Comparison of ENCODE assay signal across 9 mouse cellular contexts in genomic region chr6:31126131-31126871, GRCm38 (mm10).
DNase-seq lines count a peak whose midpoint lies in the region; ATAC-seq and TF ChIP-seq lines count a peak whose summit lies in the region.
"Had no signal": no experiment of that assay in that cellular context is flagged by ENCODE, and none has a peak within 500 bp of the region (broad histone marks: within the 10 kb centered on the region; RNA-seq: fewer than 3 reads in every experiment).

No protein-coding gene starts in this region.

- H3K9me3 ChIP-seq in limb, embryonic 14.5 days (ENCODE audit: control insufficient read depth, low read length), result no peaks in the 10 kb centered on the region
- H3K9me3 ChIP-seq: neural tube, embryonic 13.5 days had no signal

- no peak overlapping the region for H3K4me3 ChIP-seq in limb, embryonic 14.5 days (replicated peaks; ENCODE audit: low read length)
- H3K4me3 ChIP-seq: neural tube, embryonic 13.5 days had no signal

- WGBS in limb, embryonic 14.5 days, result 77% methylated on average over 15 of the region's 15 CpGs

- intact Hi-C loops in gastrocnemius, postnatal 14 days (cut with DNase I; ENCODE audit: low total_unique reads), result loop anchor here (10.0 kb wide), 1 partner anchor 52 kb away; no protein-coding TSS in a partner anchor

- H3K4me2 ChIP-seq in limb, embryonic 14.5 days (replicated peaks; ENCODE audit: low read depth, low read length, severe bottlenecking), result peak overlapping the region; percentile 18
- H3K4me2 ChIP-seq: neural tube, embryonic 13.5 days had no signal

- in situ Hi-C loops in Patski (cut with MboI; ENCODE audit: low pct_unique_long_range_greater_than_20kb), result no loop called here

- POLR2A ChIA-PET in Patski (lab: Charles Lee), result interaction anchor here (0.8 to 2.8 kb wide), 9 partner anchors 16 to 63 kb away, joined by 3 to 13 read pairs (median 4); no protein-coding TSS in a partner anchor

- no peaks in the 10 kb centered on the region for H3K27me3 ChIP-seq in Patski
- H3K27me3 ChIP-seq in limb, embryonic 14.5 days (ENCODE audit: control insufficient read depth, insufficient read depth, low read length), result no peaks in the 10 kb centered on the region
- H3K27me3 ChIP-seq: neural tube, embryonic 13.5 days had no signal

- peak; percentile 74 for ATAC-seq in Patski
- ATAC-seq in limb, embryonic 14.5 days (ENCODE audit: low FRiP score, low read depth), result no peak

- DNase-seq in gastrocnemius, adult 8-10 months (ENCODE audit: low spot score in 2 of 2), result peak; percentile 34 to 40
- no peak for DNase-seq in gastrocnemius, postnatal 14 days
- DNase-seq in Patski (ENCODE audit: low read depth, low spot score), result no peak
- DNase-seq in limb, embryonic 14.5 days (ENCODE audit: low spot score), result no peak
- peak; percentile 21 to 39 for DNase-seq in spleen, adult 18-20 months
- DNase-seq in cerebellum, adult 9-10 months, result no peak
- no peak for DNase-seq in left cerebral cortex, adult 11 months (ENCODE audit: low spot score)
- DNase-seq in adrenal gland, postnatal 10 days, result no peak

- CTCF ChIA-PET in Patski (lab: Charles Lee), result interaction anchor here (0.9 to 3.8 kb wide), 16 partner anchors 10 to 329 kb away, joined by 3 to 22 read pairs (median 8); no protein-coding TSS in a partner anchor

- 0 out of 2 replicates have a peak overlapping the region, but pooled peaks have one; percentile 3 for H3K9ac ChIP-seq in limb, embryonic 14.5 days (ENCODE audit: low read depth, low read length, severe bottlenecking)
- H3K9ac ChIP-seq: neural tube, embryonic 13.5 days had no signal

- no peak for TF ChIP-seq POLR2A in limb, embryonic 14.5 days (IDR thresholded peaks at IDR 0.05; ENCODE audit: borderline replicate concordance, extremely low read depth, insufficient read depth, insufficient read length)

- peaks cover 6% of the 10 kb centered on the region; the same call in 1 of the 2 replicates for H3K4me1 ChIP-seq in limb, embryonic 14.5 days (ENCODE audit: control insufficient read depth, insufficient read depth, low read length)
- H3K4me1 ChIP-seq: neural tube, embryonic 13.5 days had no signal

- 0 out of 2 replicates have a peak overlapping the region, but pooled peaks have one; percentile 22 for H3K27ac ChIP-seq in limb, embryonic 14.5 days (replicated peaks; ENCODE audit: low read depth, low read length)
- H3K27ac ChIP-seq: neural tube, embryonic 13.5 days had no signal

- no peak for TF ChIP-seq CTCF in Patski (IDR thresholded peaks at IDR 0.05)

- no peaks in the 10 kb centered on the region for H3K36me3 ChIP-seq in limb, embryonic 14.5 days (ENCODE audit: control insufficient read depth, insufficient read depth, low read length)
- H3K36me3 ChIP-seq: neural tube, embryonic 13.5 days had no signal

Comparison
In these comparisons a context has a peak if more than half of its experiments do, and no peak if none do; other contexts are left out.
1. DNase-seq: peak in gastrocnemius, adult 8-10 months (2 of 2) and spleen, adult 18-20 months (2 of 2); none in gastrocnemius, postnatal 14 days (single experiment), Patski (single experiment), limb, embryonic 14.5 days (single experiment), cerebellum, adult 9-10 months (single experiment), left cerebral cortex, adult 11 months (single experiment) and adrenal gland, postnatal 10 days (single experiment).